Mouse (Mus musculus): ENCODE results near the gene Cib4.

Gene Cib4

GRCm38 (mm10) chr5:30574367-30574766 lies 28.7 kb upstream of the Cib4 start:
- no peak for DNase-seq (ENCODE audit: extremely low spot score, low read depth, low spot score)

DNA sequence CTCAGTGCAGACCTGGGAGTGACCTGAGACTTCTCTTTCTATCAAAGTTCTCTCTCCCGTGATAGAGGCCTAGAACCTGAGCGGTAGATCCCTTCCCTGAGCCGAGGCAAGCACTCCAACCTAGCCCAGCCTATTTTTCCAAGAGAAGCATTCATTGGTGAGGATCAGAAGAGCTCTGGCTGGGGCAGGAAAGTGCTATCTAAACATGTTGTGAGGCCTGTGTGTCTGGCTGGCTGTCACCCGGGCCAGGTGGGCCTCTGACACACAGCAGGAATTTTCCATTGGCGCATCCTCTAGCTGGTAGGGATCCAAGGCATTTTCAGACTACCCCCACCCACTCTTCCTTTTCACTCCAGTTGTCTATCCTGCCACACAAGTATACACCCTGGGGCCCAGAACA lies 26.2 kb upstream of the Cib4 start:
- DNase-seq (ENCODE audit: extremely low spot score, low read depth, low spot score), result no peak

GRCm38 (mm10) chr5:30568479-30568878 lies 22.8 kb upstream of the Cib4 start:
- DNase-seq (ENCODE audit: extremely low spot score, low read depth, low spot score), result no peak

GRCm38 (mm10) chr5:30559986-30560493 lies 14.4 kb upstream of the Cib4 start:
- no peak for DNase-seq (ENCODE audit: extremely low spot score, low read depth, low spot score)

GRCm38 (mm10) chr5:30559421-30559820 lies 13.8 kb upstream of the Cib4 start:
- no peak for DNase-seq (ENCODE audit: extremely low spot score, low read depth, low spot score)

DNA sequence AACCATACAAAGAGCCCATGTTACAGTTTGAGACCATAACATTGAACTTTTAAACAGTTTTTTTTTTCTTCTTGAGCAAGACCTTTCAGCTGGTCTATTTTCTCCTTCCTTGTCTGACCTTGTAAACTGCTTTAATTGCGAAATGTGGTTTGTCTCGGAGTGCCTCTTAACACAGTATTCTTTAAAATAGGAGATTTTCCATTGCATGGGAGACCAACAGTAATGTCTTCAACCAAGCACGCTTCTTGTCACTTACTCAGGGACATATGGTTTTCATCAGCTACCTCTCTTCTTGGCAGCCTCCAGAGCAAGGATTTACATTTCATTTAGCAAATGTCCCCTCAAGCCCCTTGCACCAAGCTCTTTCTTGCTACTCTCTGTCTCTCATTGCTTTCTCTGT lies 10.6 kb upstream of the Cib4 start:
- DNase-seq (ENCODE audit: extremely low spot score, low read depth, low spot score), result no peak

GRCm38 (mm10) chr5:30554981-30555380 lies 9.3 kb upstream of the Cib4 start:
- DNase-seq (ENCODE audit: extremely low spot score, low read depth, low spot score), result no peak

GRCm38 (mm10) chr5:30553936-30554335 lies 8.3 kb upstream of the Cib4 start:
- DNase-seq (ENCODE audit: extremely low spot score, low read depth, low spot score), result no peak

- DNase-seq (ENCODE audit: extremely low spot score, low read depth, low spot score), result no peak
Measured at GRCm38 (mm10) chr5:30552006-30552405, 6.4 kb upstream of the Cib4 start.

- no peak for DNase-seq (ENCODE audit: extremely low spot score, low read depth, low spot score)
Measured at GRCm38 (mm10) chr5:30551022-30551638, 5.5 kb upstream of the Cib4 start.

GRCm38 (mm10) chr5:30550334-30551021 lies 4.8 kb upstream of the Cib4 start:
- DNase-seq (ENCODE audit: extremely low spot score, low read depth, low spot score), result no peak

- no peak for DNase-seq (ENCODE audit: extremely low spot score, low read depth, low spot score)
Measured at GRCm38 (mm10) chr5:30548681-30549080, 3.0 kb upstream of the Cib4 start.

- no peak for DNase-seq (ENCODE audit: extremely low spot score, low read depth, low spot score)
Measured at GRCm38 (mm10) chr5:30536051-30536570, 9.5 kb downstream of the Cib4 start.

DNA sequence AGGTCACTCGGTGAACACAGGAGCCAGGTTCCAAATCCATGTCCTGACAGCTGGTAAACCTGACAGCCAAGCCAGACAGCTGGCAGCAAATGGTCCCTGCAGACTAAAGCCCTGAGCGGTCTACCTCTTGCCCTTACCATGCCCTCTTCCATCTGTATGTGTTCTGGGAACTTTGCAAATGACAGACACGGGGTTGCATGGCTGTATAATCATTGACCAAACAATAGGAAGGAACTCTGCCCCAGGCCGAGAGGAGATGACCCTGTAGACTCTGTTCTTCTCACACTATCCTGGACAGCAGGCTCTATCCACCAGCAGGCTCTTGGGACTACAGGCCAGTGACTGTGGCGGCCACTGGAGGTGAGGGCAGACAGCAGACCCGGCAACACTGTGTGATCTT lies 11.0 kb downstream of the Cib4 start:
- no peak for DNase-seq (ENCODE audit: extremely low spot score, low read depth, low spot score)

DNA sequence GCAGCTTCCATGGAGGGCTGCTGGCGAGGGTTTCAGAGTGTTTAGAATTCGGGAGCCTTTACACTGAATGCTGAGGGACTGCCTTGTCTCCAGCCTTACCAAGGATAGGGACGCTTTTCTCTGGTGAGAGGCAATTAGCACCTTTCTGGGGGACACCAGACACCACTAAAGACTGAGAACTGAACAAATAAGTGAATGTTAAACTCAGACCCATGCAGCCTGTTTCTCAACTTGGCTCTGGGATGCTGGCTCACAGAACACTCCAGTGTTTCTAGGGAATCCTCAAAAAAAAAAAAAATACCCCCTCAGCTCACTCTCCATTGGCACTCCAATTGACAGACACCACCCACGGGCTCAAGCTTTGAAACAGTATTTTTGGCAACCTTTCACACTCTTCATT lies 16.7 kb downstream of the Cib4 start:
- no peak for DNase-seq (ENCODE audit: extremely low spot score, low read depth, low spot score)

GRCm38 (mm10) chr5:30527129-30527528 lies 18.5 kb downstream of the Cib4 start:
- no peak for DNase-seq (ENCODE audit: extremely low spot score, low read depth, low spot score)

- no peak for DNase-seq (ENCODE audit: extremely low spot score, low read depth, low spot score)
Measured at GRCm38 (mm10) chr5:30525920-30526836, 19.5 kb downstream of the Cib4 start.

DNA sequence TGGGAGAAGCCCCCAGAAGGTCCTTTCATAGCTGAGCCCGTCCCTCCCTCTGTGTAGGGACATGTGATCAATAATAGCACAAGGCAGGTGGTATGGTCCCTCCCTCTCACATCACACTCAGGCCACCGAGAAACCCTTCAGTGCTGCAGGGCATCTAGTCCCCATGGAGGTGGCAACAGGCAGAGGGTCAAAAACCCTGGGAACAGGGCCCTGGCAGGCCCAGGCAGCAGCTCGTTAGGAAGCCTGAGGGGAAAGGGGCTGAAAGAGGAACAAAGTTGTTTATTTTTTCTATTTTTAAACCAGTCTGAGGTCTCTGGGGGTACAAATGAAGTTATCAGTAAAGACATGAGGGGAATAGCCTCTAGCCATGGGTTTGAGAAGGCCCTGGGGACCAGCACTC lies 21.4 kb downstream of the Cib4 start:
- DNase-seq (ENCODE audit: extremely low spot score, low read depth, low spot score), result no peak

DNA sequence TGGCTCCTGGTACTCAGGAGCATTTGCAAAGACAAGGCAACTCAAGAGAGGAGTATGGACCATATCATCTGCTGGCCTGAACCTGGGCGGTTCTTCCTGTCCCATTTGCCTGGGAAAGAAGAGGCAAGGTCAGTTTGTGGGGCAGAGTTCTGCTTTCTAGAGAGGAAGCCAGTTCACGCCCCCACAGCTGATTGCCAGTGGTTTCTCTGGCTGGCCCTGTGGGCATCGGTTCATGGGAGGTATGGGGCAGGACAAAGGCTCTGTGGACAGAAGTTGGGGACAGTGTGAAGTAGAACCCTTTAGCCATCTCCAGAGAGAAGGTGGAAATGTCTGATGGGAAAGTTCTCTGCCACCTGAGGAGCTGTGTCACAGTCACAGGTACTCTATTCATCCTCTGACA lies 22.5 kb downstream of the Cib4 start:
- no peak for DNase-seq (ENCODE audit: extremely low spot score, low read depth, low spot score)

GRCm38 (mm10) chr5:30522406-30522805 lies 23.2 kb downstream of the Cib4 start:
- no peak for DNase-seq (ENCODE audit: extremely low spot score, low read depth, low spot score)

- DNase-seq (ENCODE audit: extremely low spot score, low read depth, low spot score), result no peak
Measured at GRCm38 (mm10) chr5:30520214-30520732, 25.4 kb downstream of the Cib4 start.

All from hindlimb bud, embryonic 11.5 days (tissue).